Mouse (Mus musculus) cortical plate, adult 2 months (tissue): ENCODE results near the gene Galnt10. TPM values are rescaled to one million over a fixed set of nuclear protein-coding genes. Genes with fewer than 3 reads are reported as not detected.
A peak's percentile ranks its signal among the peaks of the same experiment; 100 is the strongest.

ENCODE experiments used
- H3K27ac ChIP-seq: fragments of 200-500 bp; 2 replicates; pipeline ENCODE4 v1.5.1; 2012; ENCODE audit warnings: low read length, control low read depth, inconsistent platforms; ENCODE audit not compliant: insufficient read depth
- H3K4me1 ChIP-seq: fragments of 200-500 bp; 2 replicates; pipeline ENCODE4 v1.6.1; 2011; ENCODE audit warnings: low read length; ENCODE audit not compliant: control insufficient read depth, insufficient read depth
- H3K4me3 ChIP-seq: fragments of 200-500 bp; 2 replicates; pipeline ENCODE4 v1.5.1; 2011; ENCODE audit warnings: mild to moderate bottlenecking, low read length, control low read depth; ENCODE audit not compliant: insufficient read depth
- CTCF ChIP-seq: fragments of 200-500 bp; IDR thresholded peaks from 2 replicates; pipeline ENCODE4 v1.5.1; 2011; ENCODE audit warnings: mild to moderate bottlenecking, control low read depth, low read length; ENCODE audit not compliant: insufficient read depth; ENCODE audit errors: extremely low read depth
- POLR2A ChIP-seq: fragments of 200-500 bp; IDR thresholded peaks from 2 replicates; pipeline ENCODE4 v1.6.1; 2011; ENCODE audit warnings: mild to moderate bottlenecking, low read length, control low read depth; ENCODE audit not compliant: insufficient read depth; ENCODE audit errors: extremely low read depth
- polyA plus RNA-seq: library from polyadenylated mRNA; depleted of rRNA; stranded (reverse); fragments of >200 nt; gene quantifications from 2 replicates; pipeline ENCODE4 v1.2.3, GENCODE M21; 2012

Galnt10 gene
- polyA plus RNA-seq, 1 experiment, result 6.4 TPM

GRCm38 (mm10) chr11:57633975-57634585 lies 11.2 kb upstream of the Galnt10 start:
- Histone ChIP-seq H3K27ac (no peak overlapping the region), H3K4me3 (no peak overlapping the region), H3K4me1 (no peaks in the 10 kb centered on the region)
- TF ChIP-seq POLR2A (no peak), CTCF (no peak)

GRCm38 (mm10) chr11:57635148-57635547 lies 10.1 kb upstream of the Galnt10 start:
- Histone ChIP-seq H3K4me1 (no peaks in the 10 kb centered on the region), H3K27ac (no peak overlapping the region), H3K4me3 (no peak overlapping the region)
- TF ChIP-seq CTCF, result no peak
- no peak for TF ChIP-seq POLR2A

- Histone ChIP-seq H3K4me3 (no peak overlapping the region; the same call in 1 of the 2 replicates), H3K4me1 (no peaks in the 10 kb centered on the region), H3K27ac (no peak overlapping the region)
- TF ChIP-seq CTCF (no peak), POLR2A (no peak)
Measured at GRCm38 (mm10) chr11:57643691-57644090, 1.6 kb upstream of the Galnt10 start.

GRCm38 (mm10) chr11:57644245-57645017 lies 811 bp upstream of the Galnt10 start:
- H3K27ac ChIP-seq, result no peak overlapping the region
- TF ChIP-seq POLR2A (no peak), CTCF (no peak)
- peak overlapping the region; percentile 70 for H3K4me3 ChIP-seq
- H3K4me1 ChIP-seq, result no peaks in the 10 kb centered on the region

GRCm38 (mm10) chr11:57645847-57646246 lies 605 bp downstream of the Galnt10 start:
- 0 out of 2 replicates have a peak, but pooled peaks cover 1% of the 10 kb centered on the region for H3K4me1 ChIP-seq
- peak overlapping the region; percentile 70 for H3K4me3 ChIP-seq
- H3K27ac ChIP-seq, result no peak overlapping the region
- TF ChIP-seq POLR2A (no peak), CTCF (no peak)

GRCm38 (mm10) chr11:57646416-57646815 lies 1.2 kb downstream of the Galnt10 start:
- Histone ChIP-seq H3K27ac (no peak overlapping the region), H3K4me3 (peak overlapping the region; percentile 70; the same call in 1 of the 2 replicates), H3K4me1 (0 out of 2 replicates have a peak, but pooled peaks cover 2% of the 10 kb centered on the region)
- TF ChIP-seq CTCF (no peak), POLR2A (no peak)

- Histone ChIP-seq H3K4me1 (0 out of 2 replicates have a peak, but pooled peaks cover 2% of the 10 kb centered on the region), H3K27ac (no peak overlapping the region), H3K4me3 (peak overlapping the region; percentile 70; the same call in 1 of the 2 replicates)
- TF ChIP-seq CTCF, result no peak
- TF ChIP-seq POLR2A, result no peak
Measured at GRCm38 (mm10) chr11:57646940-57647339, 1.7 kb downstream of the Galnt10 start.

GRCm38 (mm10) chr11:57647446-57647845 lies 2.2 kb downstream of the Galnt10 start:
- no peak for TF ChIP-seq POLR2A
- no peak for TF ChIP-seq CTCF
- Histone ChIP-seq H3K4me1 (0 out of 2 replicates have a peak, but pooled peaks cover 2% of the 10 kb centered on the region), H3K27ac (no peak overlapping the region), H3K4me3 (no peak overlapping the region; the same call in 1 of the 2 replicates)

- 0 out of 2 replicates have a peak, but pooled peaks cover 2% of the 10 kb centered on the region for H3K4me1 ChIP-seq
- no peak overlapping the region for H3K27ac ChIP-seq
- no peak overlapping the region for H3K4me3 ChIP-seq
- TF ChIP-seq CTCF, result no peak
- TF ChIP-seq POLR2A, result no peak
Measured at GRCm38 (mm10) chr11:57648196-57648800, 3.1 kb downstream of the Galnt10 start.
